Mouse (Mus musculus) midbrain, postnatal 0 days (tissue): Measurements from ENCODE around the gene Gcm1. TPM values are rescaled to one million over a fixed set of nuclear protein-coding genes. Genes with fewer than 3 reads are reported as not detected.

Experiments used
- ATAC-seq: fragments of 200-750 bp; cut with Nextera tagmentation; 2 replicates; pipeline ENCODE4 v1.8.0; 2017; ENCODE audit warnings: moderate number of reproducible peaks, mild to moderate bottlenecking, moderate TSS enrichment, moderate library complexity; ENCODE audit not compliant: low FRiP score
- DNase-seq: peaks from one replicate; pipeline ENCODE4 v3.0.0-alpha.2; 2015; ENCODE audit warnings: low spot score
- H3K27ac ChIP-seq: fragments of 300-500 bp; sonication (generic); 2 replicates; pipeline ENCODE4 v1.5.1; 2014; ENCODE audit warnings: low read depth, mild to moderate bottlenecking, low read length, mixed read lengths
- H3K27me3 ChIP-seq: fragments of 300-500 bp; sonication (generic); 2 replicates; pipeline ENCODE4 v1.6.1; 2014; ENCODE audit warnings: low read length, control low read depth, mixed read lengths; ENCODE audit not compliant: insufficient read depth
- H3K36me3 ChIP-seq: fragments of 300-500 bp; sonication (generic); 2 replicates; pipeline ENCODE4 v1.6.1; 2014; ENCODE audit warnings: low read length, control low read depth, mixed read lengths; ENCODE audit not compliant: insufficient read depth
- H3K4me1 ChIP-seq: fragments of 300-500 bp; sonication (generic); 2 replicates; pipeline ENCODE4 v1.6.1; 2014; ENCODE audit warnings: mild to moderate bottlenecking, control low read depth, antibody characterized with exemption, low read length, mixed read lengths; ENCODE audit not compliant: insufficient read depth
- H3K4me2 ChIP-seq: fragments of 300-500 bp; sonication (generic); 2 replicates; pipeline ENCODE4 v1.6.1; 2014; ENCODE audit warnings: low read depth, mild to moderate bottlenecking, low read length, mixed read lengths; ENCODE audit not compliant: poor library complexity, severe bottlenecking
- H3K4me3 ChIP-seq: fragments of 300-500 bp; sonication (generic); 2 replicates; pipeline ENCODE4 v1.5.1; 2014; ENCODE audit warnings: low read depth, mild to moderate bottlenecking, low read length, moderate library complexity
- H3K9ac ChIP-seq: fragments of 300-500 bp; sonication (generic); replicated peaks from 2 replicates; pipeline ENCODE4 v1.6.1; 2014; ENCODE audit warnings: mild to moderate bottlenecking, low read length, moderate library complexity, mixed read lengths; ENCODE audit not compliant: poor library complexity, severe bottlenecking
- H3K9me3 ChIP-seq: fragments of 300-500 bp; sonication (generic); 2 replicates; pipeline ENCODE4 v1.6.1; 2016; ENCODE audit warnings: low read length, control low read depth
- CTCF ChIP-seq: IDR thresholded peaks from 2 replicates; pipeline ENCODE4 v1.5.1; 2016; ENCODE audit warnings: antibody characterized with exemption, mild to moderate bottlenecking
- WGBS: fragments of 180-500 bp; shearing (Covaris S2); extraction: QIAGEN DNeasy Blood & Tissue Kit; methylation state at CpG from one replicate; pipeline ENCODE4 v1.1.7; 2014; 5-methylcytosine and 5-hydroxymethylcytosine counted together
- polyA plus RNA-seq: library from polyadenylated mRNA; unstranded; fragments of >200 nt; fragmentation: Nextera tagmentation; extraction: Ambion mirVana; gene quantifications from 2 replicates; pipeline ENCODE4 v1.2.1, GENCODE M21; 2015
- total RNA-seq: library from RNA; depleted of rRNA; stranded (reverse); fragments of >200 nt; gene quantifications from 2 replicates; pipeline ENCODE4 v1.2.3, GENCODE M21; 2014

Gene Gcm1
- total and polyA plus RNA-seq, 2 experiments from 2014 or later, result not detected

GRCm38 (mm10) chr9:78104973-78105372 is 53.2 kb downstream of the Gcm1 start:
- Histone ChIP-seq H3K36me3 (peaks cover 11% of the 10 kb centered on the region), H3K4me3 (no peak overlapping the region), H3K4me1 (peaks cover 8% of the 10 kb centered on the region), H3K27ac (no peak overlapping the region), H3K4me2 (no peak overlapping the region), H3K9me3 (no peaks in the 10 kb centered on the region), H3K27me3 (no peaks in the 10 kb centered on the region), H3K9ac (no peak overlapping the region)
- ATAC-seq, result no peak
- TF ChIP-seq CTCF, result no peak
- no peak for DNase-seq
- WGBS, result 94% methylated on average over 6 of the region's 6 CpGs

DNA sequence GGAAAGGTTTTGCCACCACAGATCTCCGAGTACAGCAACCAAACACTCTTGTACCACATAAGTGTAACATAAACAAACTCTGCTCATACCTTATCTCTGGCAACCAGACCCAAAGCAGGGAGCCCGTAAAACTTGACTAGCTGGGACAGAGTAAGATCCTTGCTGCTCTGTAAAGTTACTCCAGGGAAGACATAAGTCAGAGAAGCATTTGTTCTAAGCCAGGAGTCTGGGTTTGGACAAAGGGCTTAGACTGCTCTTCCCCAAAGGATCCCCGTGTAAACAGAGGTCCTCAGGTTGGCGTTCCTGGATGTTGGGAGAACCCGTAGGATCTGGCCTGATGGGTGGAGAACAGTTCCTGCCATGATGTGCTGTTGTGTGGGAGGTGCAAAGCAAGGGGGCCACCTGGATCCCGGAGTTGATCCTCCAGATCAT is 53.8 kb downstream of the Gcm1 start:
- H3K36me3 ChIP-seq, result peaks cover 8% of the 10 kb centered on the region
- no peak overlapping the region for H3K4me2 ChIP-seq
- no peak for TF ChIP-seq CTCF
- H3K4me3 ChIP-seq, result no peak overlapping the region
- peaks cover 8% of the 10 kb centered on the region for H3K4me1 ChIP-seq
- H3K9me3 ChIP-seq, result no peaks in the 10 kb centered on the region
- H3K9ac ChIP-seq, result no peak overlapping the region
- no peak for DNase-seq
- ATAC-seq, result no peak
- no peaks in the 10 kb centered on the region for H3K27me3 ChIP-seq
- H3K27ac ChIP-seq, result no peak overlapping the region
- 89% methylated on average over 6 of the region's 6 CpGs for WGBS

- no peak overlapping the region for H3K4me3 ChIP-seq
- no peak overlapping the region for H3K9ac ChIP-seq
- no peak overlapping the region for H3K27ac ChIP-seq
- no peaks in the 10 kb centered on the region for H3K9me3 ChIP-seq
- no peaks in the 10 kb centered on the region for H3K27me3 ChIP-seq
- H3K36me3 ChIP-seq, result no peaks in the 10 kb centered on the region; the same call in none of the 2 replicates
- no peak for TF ChIP-seq CTCF
- WGBS, result 85% methylated on average over 4 of the region's 4 CpGs
- DNase-seq (no peak), ATAC-seq (no peak)
- peaks cover 8% of the 10 kb centered on the region for H3K4me1 ChIP-seq
- no peak overlapping the region for H3K4me2 ChIP-seq
Observed at GRCm38 (mm10) chr9:78106821-78107220, 55.1 kb downstream of the Gcm1 start.

DNA sequence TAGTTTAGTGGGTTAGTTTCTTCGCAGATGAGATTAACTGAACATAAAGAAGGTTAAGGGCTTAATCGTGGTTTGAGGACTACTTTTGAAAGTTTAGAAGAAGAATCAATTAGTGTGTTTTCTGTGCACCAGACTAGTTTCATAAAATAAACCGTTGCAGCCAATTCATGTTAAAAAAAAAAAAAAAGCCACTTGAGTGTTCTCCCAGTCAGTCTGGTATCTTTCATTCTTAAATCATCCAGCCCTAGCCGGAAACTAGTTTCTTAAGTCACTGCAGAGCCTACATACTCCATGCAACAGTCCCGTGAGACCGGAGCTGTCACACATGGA is 55.8 kb downstream of the Gcm1 start:
- TF ChIP-seq CTCF, result no peak
- Histone ChIP-seq H3K4me1 (peaks cover 8% of the 10 kb centered on the region), H3K27me3 (no peaks in the 10 kb centered on the region), H3K36me3 (no peaks in the 10 kb centered on the region), H3K4me3 (peak overlapping the region; percentile 79), H3K27ac (peak overlapping the region; percentile 86), H3K9me3 (no peaks in the 10 kb centered on the region), H3K9ac (peak overlapping the region; percentile 82; the same call in 1 of the 2 replicates), H3K4me2 (peak overlapping the region; percentile 69)
- no peak for DNase-seq
- 24% methylated on average over 6 of the region's 6 CpGs for WGBS
- no peak for ATAC-seq

DNA sequence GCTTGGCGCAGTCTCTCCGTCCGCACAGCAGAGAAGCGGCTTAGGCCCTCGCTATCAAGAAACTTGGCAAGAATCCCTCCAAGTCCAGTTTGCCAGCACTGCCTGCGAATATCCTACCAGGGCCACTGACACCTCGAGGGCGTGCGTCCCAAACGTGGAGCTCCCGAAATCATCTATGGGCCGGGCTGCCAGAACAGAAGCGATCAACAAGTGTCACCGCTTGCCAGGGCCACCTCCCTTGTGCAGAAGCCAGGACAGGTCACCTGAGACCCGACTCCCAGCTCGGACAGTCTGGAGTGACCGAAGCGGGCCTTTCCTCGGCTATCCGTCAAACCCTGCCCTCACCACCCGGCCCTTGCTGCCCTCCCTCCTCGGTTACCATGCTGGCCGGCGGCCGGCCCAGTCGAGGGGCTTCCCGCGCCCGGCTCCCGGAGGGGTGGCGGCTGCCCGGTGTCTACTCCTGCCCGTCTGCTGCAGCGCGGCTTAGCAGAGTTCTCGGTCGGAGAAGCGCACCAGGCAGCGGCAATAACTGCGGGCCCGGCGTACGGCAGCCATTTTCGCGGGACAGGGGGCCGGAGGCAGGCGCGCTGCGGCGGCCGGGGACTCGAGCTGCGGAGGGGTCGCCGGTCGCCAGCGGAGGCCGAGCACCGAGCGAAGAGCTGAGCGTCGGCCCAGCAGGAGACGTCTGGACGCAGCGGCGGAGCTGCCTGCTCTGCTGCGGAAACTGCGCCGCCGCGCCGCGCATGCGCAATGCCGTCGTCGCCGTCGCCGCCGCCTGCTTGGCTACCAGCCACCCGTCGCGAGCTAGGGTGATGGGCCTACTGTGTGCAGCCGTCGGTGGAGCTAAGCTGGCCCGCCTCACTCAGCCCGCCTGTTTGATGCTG is 56.4 kb downstream of the Gcm1 start:
- no peaks in the 10 kb centered on the region for H3K36me3 ChIP-seq
- peak overlapping the region; percentile 82 for H3K9ac ChIP-seq
- H3K9me3 ChIP-seq, result no peaks in the 10 kb centered on the region
- peak overlapping the region; percentile 86 for H3K27ac ChIP-seq
- peak overlapping the region; percentile 69 for H3K4me2 ChIP-seq
- WGBS, result under 1% methylated on average over 76 of the region's 88 CpGs
- H3K27me3 ChIP-seq, result no peaks in the 10 kb centered on the region
- ATAC-seq (peak; percentile 84), DNase-seq (peak; percentile 86)
- H3K4me1 ChIP-seq, result peaks cover 8% of the 10 kb centered on the region
- TF ChIP-seq CTCF, result no peak
- H3K4me3 ChIP-seq, result peak overlapping the region; percentile 79

DNA sequence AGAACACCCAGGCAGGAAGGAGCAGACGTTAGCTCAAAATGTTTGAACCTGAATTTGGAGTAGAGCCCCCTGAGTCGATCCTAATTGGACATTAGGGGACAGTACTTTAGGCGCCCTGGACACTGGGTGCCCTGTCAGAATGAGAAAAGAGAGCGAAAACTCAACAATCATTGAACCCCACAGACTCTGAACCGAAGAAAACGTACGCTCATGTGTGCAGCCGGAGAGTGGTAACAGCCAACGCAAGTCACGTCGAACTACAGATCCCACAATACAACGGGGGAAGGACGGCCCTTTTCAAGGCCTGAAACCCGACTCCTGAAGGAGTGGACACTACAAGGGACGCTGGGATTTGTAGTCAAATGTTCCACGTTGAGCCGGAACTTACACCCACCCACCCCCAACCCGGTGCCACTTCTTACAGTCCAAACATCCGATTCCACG is 57.1 kb downstream of the Gcm1 start, which contains the start of the genes Fbxo9 and Ick:
Fbxo9 (minus strand) TSS at position 270 of the 444 bp plus-strand sequence.
Ick (plus strand) TSS at position 397 of the 444 bp plus-strand sequence.
- Histone ChIP-seq H3K9me3 (no peaks in the 10 kb centered on the region), H3K36me3 (no peaks in the 10 kb centered on the region), H3K9ac (peak within 1 kb of the TSS; percentile 82), H3K27me3 (no peaks in the 10 kb centered on the region), H3K4me3 (peak within 1 kb of the TSS; percentile 79), H3K27ac (peak within 1 kb of the TSS; percentile 86), H3K4me2 (peak within 1 kb of the TSS; percentile 69), H3K4me1 (peaks cover 8% of the 10 kb centered on the region)
- peak; percentile 95 for ATAC-seq
- no peak for TF ChIP-seq CTCF
- peak; percentile 99 for DNase-seq
- under 1% methylated on average over 20 of the region's 20 CpGs for WGBS
